Mouse (Mus musculus): ENCODE measurements around the gene Cdc42se2. TPM values are rescaled to one million over a fixed set of nuclear protein-coding genes. Genes with fewer than 3 reads are reported as not detected.

Cdc42se2 gene
- total and polyA plus RNA-seq, 3 experiments: 97.4 to 227 (median 99.1) TPM

- Histone ChIP-seq H3K79me2 (replicated peaks; ENCODE audit: control insufficient read depth, extremely low read depth, insufficient read depth, poor library complexity, severe bottlenecking) (peaks cover 92% of the 10 kb centered on the region), H3K9ac (ENCODE audit: insufficient read depth, low read depth) (no peak overlapping the region), H3K9me3 (replicated peaks; ENCODE audit: low read length) (no peaks in the 10 kb centered on the region), H3K4me2 (ENCODE audit: insufficient read depth, low read depth, poor library complexity, severe bottlenecking) (no peak overlapping the region), H3K27me3 (replicated peaks) (no peaks in the 10 kb centered on the region), H3K4me1 (ENCODE audit: control insufficient read depth in 1 of 2, insufficient read depth in 2 of 2) (peaks cover 5 to 97% of the 10 kb centered on the region in 2 experiments), H3K27ac (ENCODE audit: insufficient read depth, low read depth) (no peak overlapping the region), H3K36me3 (replicated peaks in 1 of 2; ENCODE audit: control insufficient read depth in 1 of 2, insufficient read depth in 1 of 2, low read length in 1 of 2) (peaks cover 0 to 13% of the 10 kb centered on the region in 2 experiments), H3K4me3 (replicated peaks in 1 of 3; ENCODE audit: low read depth in 2 of 3, low read length in 2 of 3, poor library complexity in 1 of 3) (no peak overlapping the region)
- no peak for TF ChIP-seq KAT2A (IDR thresholded peaks at IDR 0.05; ENCODE audit: insufficient replicate concordance, low read length)
- TF ChIP-seq UBTF (IDR thresholded peaks at IDR 0.05; ENCODE audit: low read depth, low read length): no peak
- TF ChIP-seq TBP (conservative IDR thresholded peaks at IDR 0.05; ENCODE audit: low read depth, low read length): no peak
- no peak for TF ChIP-seq JUN (IDR thresholded peaks at IDR 0.05; ENCODE audit: insufficient read depth, low read depth, low read length)
- no peak for DNase-seq (ENCODE audit: extremely low read depth)
- in situ Hi-C loops (cut with MboI; ENCODE audit: low pct_ligation_motif_present, low pct_unique_long_range_greater_than_20kb, low sequenced_read_pairs): loop anchor here (10.0 kb wide), 1 partner anchor 83 kb away; no protein-coding TSS in a partner anchor
- dilution Hi-C loops (cut with MboI; ENCODE audit: extremely low pct_ligation_motif_present, extremely low pct_unique_long_range_greater_than_20kb, low sequenced_read_pairs): no loop called here
Measured at GRCm38 (mm10) chr11:54771549-54771948, 15.9 kb downstream of the Cdc42se2 start.

DNA sequence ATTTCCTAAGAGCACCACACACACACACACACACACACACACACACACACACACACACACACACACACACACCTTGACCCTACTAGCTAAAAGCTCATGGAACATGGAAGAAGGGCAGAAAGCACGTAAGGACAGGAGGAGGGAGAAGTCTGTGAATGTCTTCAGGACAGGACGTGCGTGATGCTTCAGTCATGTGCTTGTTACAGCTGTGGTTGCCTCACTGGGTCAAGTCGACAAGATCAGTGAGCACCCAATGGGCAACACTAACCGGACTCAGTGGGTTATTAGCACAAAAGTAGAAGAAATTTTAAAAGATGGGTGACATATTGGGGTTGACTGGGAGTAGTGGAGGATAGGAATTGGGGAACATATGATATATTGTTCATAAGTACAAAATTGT is 17.6 kb downstream of the Cdc42se2 start:
- H3K9me3 ChIP-seq (replicated peaks; ENCODE audit: low read length): no peaks in the 10 kb centered on the region
- peak; percentile 41; the same call in 1 of the 2 replicates for TF ChIP-seq ETS1 (conservative IDR thresholded peaks at IDR 0.05; ENCODE audit: low read depth, low read length)
- no peak for TF ChIP-seq IRF4 (IDR thresholded peaks at IDR 0.05; ENCODE audit: low read depth, low read length)
- TF ChIP-seq MAZ (IDR thresholded peaks at IDR 0.05; ENCODE audit: low read depth, low read length): no peak
- TF ChIP-seq BHLHE40 (IDR thresholded peaks at IDR 0.05; ENCODE audit: low read depth, low read length): peak; percentile 77
- no peak overlapping the region for H3K27ac ChIP-seq (ENCODE audit: insufficient read depth, low read depth)
- peaks cover 90% of the 10 kb centered on the region for H3K79me2 ChIP-seq (replicated peaks; ENCODE audit: control insufficient read depth, extremely low read depth, insufficient read depth, poor library complexity, severe bottlenecking)
- DNase-seq (ENCODE audit: extremely low read depth): no peak
- in situ Hi-C loops (cut with MboI; ENCODE audit: low pct_ligation_motif_present, low pct_unique_long_range_greater_than_20kb, low sequenced_read_pairs): loop anchor here (10.0 kb wide), 1 partner anchor 85 kb away; no protein-coding TSS in a partner anchor
- H3K27me3 ChIP-seq (replicated peaks): no peaks in the 10 kb centered on the region
- H3K4me3 ChIP-seq (replicated peaks in 1 of 3; ENCODE audit: low read depth in 2 of 3, low read length in 2 of 3, poor library complexity in 1 of 3): no peak overlapping the region
- H3K4me2 ChIP-seq (ENCODE audit: insufficient read depth, low read depth, poor library complexity, severe bottlenecking): no peak overlapping the region
- peaks cover 6 to 95% of the 10 kb centered on the region in 2 experiments for H3K4me1 ChIP-seq (ENCODE audit: control insufficient read depth in 1 of 2, insufficient read depth in 2 of 2)
- dilution Hi-C loops (cut with MboI; ENCODE audit: extremely low pct_ligation_motif_present, extremely low pct_unique_long_range_greater_than_20kb, low sequenced_read_pairs): no loop called here
- H3K9ac ChIP-seq (ENCODE audit: insufficient read depth, low read depth): no peak overlapping the region
- H3K36me3 ChIP-seq (replicated peaks in 1 of 2; ENCODE audit: control insufficient read depth in 1 of 2, insufficient read depth in 1 of 2, low read length in 1 of 2): peaks cover 0 to 19% of the 10 kb centered on the region in 2 experiments

- peaks cover 0 to 21% of the 10 kb centered on the region in 2 experiments for H3K36me3 ChIP-seq (replicated peaks in 1 of 2; ENCODE audit: control insufficient read depth in 1 of 2, insufficient read depth in 1 of 2, low read length in 1 of 2)
- DNase-seq (ENCODE audit: extremely low read depth): no peak
- peak overlapping the region; percentile 51 for H3K9ac ChIP-seq (ENCODE audit: insufficient read depth, low read depth)
- H3K27ac ChIP-seq (ENCODE audit: insufficient read depth, low read depth): no peak overlapping the region
- no peaks in the 10 kb centered on the region for H3K27me3 ChIP-seq (replicated peaks)
- in situ Hi-C loops (cut with MboI; ENCODE audit: low pct_ligation_motif_present, low pct_unique_long_range_greater_than_20kb, low sequenced_read_pairs): no loop called here
- H3K4me3 ChIP-seq (replicated peaks in 1 of 3; ENCODE audit: low read depth in 2 of 3, low read length in 2 of 3, poor library complexity in 1 of 3): no peak overlapping the region
- peaks cover 89% of the 10 kb centered on the region for H3K79me2 ChIP-seq (replicated peaks; ENCODE audit: control insufficient read depth, extremely low read depth, insufficient read depth, poor library complexity, severe bottlenecking)
- TF ChIP-seq MAZ (IDR thresholded peaks at IDR 0.05; ENCODE audit: low read depth, low read length) (no peak), IRF4 (IDR thresholded peaks at IDR 0.05; ENCODE audit: low read depth, low read length) (peak; percentile 48), CHD1 (IDR thresholded peaks at IDR 0.05; ENCODE audit: low read depth, low read length) (0 out of 2 replicates have a peak, but pooled peaks have one; percentile 53), SIN3A (IDR thresholded peaks at IDR 0.05; ENCODE audit: low read length) (no peak), EP300 (IDR thresholded peaks at IDR 0.05; ENCODE audit: low read length) (peak; percentile 57), MEF2A (IDR thresholded peaks at IDR 0.05; ENCODE audit: borderline replicate concordance, low read depth, low read length) (peak; percentile 74), POLR2AphosphoS2 (IDR thresholded peaks at IDR 0.05; ENCODE audit: low read depth, low read length) (peak; percentile 55; the same call in 1 of the 2 replicates)
- H3K9me3 ChIP-seq (replicated peaks; ENCODE audit: low read length): no peaks in the 10 kb centered on the region
- peak overlapping the region; percentile 29 for H3K4me2 ChIP-seq (ENCODE audit: insufficient read depth, low read depth, poor library complexity, severe bottlenecking)
- dilution Hi-C loops (cut with MboI; ENCODE audit: extremely low pct_ligation_motif_present, extremely low pct_unique_long_range_greater_than_20kb, low sequenced_read_pairs): no loop called here
- H3K4me1 ChIP-seq (ENCODE audit: control insufficient read depth in 1 of 2, insufficient read depth in 2 of 2): peaks cover 7 to 95% of the 10 kb centered on the region in 2 experiments
Measured at GRCm38 (mm10) chr11:54768116-54768690, 19.3 kb downstream of the Cdc42se2 start.
